Mouse (Mus musculus): ENCODE results near the gene S1pr4.

S1pr4 gene

GRCm38 (mm10) chr10:81493601-81494220 lies 6.2 kb downstream of the S1pr4 start:
- peak; percentile 38 for DNase-seq (ENCODE audit: low spot score)

GRCm38 (mm10) chr10:81492606-81493240 lies 7.2 kb downstream of the S1pr4 start:
- no peak for DNase-seq (ENCODE audit: low spot score)

GRCm38 (mm10) chr10:81491018-81491417 lies 8.9 kb downstream of the S1pr4 start:
- DNase-seq (ENCODE audit: low spot score), result no peak

- DNase-seq (ENCODE audit: low spot score), result no peak
Measured at GRCm38 (mm10) chr10:81489941-81490340, 10.0 kb downstream of the S1pr4 start.

GRCm38 (mm10) chr10:81488081-81488480 lies 11.9 kb downstream of the S1pr4 start:
- no peak for DNase-seq (ENCODE audit: low spot score)

- no peak for DNase-seq (ENCODE audit: low spot score)
Measured at GRCm38 (mm10) chr10:81486496-81486895, 13.4 kb downstream of the S1pr4 start.

GRCm38 (mm10) chr10:81485479-81486018 lies 14.4 kb downstream of the S1pr4 start:
- DNase-seq (ENCODE audit: low spot score), result no peak

GRCm38 (mm10) chr10:81485060-81485449 lies 14.9 kb downstream of the S1pr4 start:
- DNase-seq (ENCODE audit: low spot score), result peak; percentile 36

- peak; percentile 37 for DNase-seq (ENCODE audit: low spot score)
Measured at GRCm38 (mm10) chr10:81484441-81485059, 15.4 kb downstream of the S1pr4 start.

GRCm38 (mm10) chr10:81483983-81484382 lies 15.9 kb downstream of the S1pr4 start:
- DNase-seq (ENCODE audit: low spot score), result peak; percentile 39

GRCm38 (mm10) chr10:81482533-81482889 lies 17.4 kb downstream of the S1pr4 start, which contains the start of gene Celf5:
Celf5 (minus strand) TSS chr10:81482709.
- peak; percentile 70 for DNase-seq (ENCODE audit: low spot score)

GRCm38 (mm10) chr10:81481605-81482532 lies 18.1 kb downstream of the S1pr4 start:
- DNase-seq (ENCODE audit: low spot score), result no peak

- no peak for DNase-seq (ENCODE audit: low spot score)
Measured at GRCm38 (mm10) chr10:81474461-81474860, 25.5 kb downstream of the S1pr4 start.

- DNase-seq (ENCODE audit: low spot score), result no peak
Measured at GRCm38 (mm10) chr10:81473003-81473451, 26.9 kb downstream of the S1pr4 start.

- DNase-seq (ENCODE audit: low spot score), result no peak
Measured at GRCm38 (mm10) chr10:81472403-81473002, 27.4 kb downstream of the S1pr4 start.

- no peak for DNase-seq (ENCODE audit: low spot score)
Measured at GRCm38 (mm10) chr10:81470454-81470853, 29.5 kb downstream of the S1pr4 start.

GRCm38 (mm10) chr10:81469253-81469652 lies 30.7 kb downstream of the S1pr4 start:
- no peak for DNase-seq (ENCODE audit: low spot score)

GRCm38 (mm10) chr10:81467670-81468235 lies 32.2 kb downstream of the S1pr4 start:
- DNase-seq (ENCODE audit: low spot score), result no peak

GRCm38 (mm10) chr10:81466881-81467280 lies 33.1 kb downstream of the S1pr4 start:
- no peak for DNase-seq (ENCODE audit: low spot score)

- DNase-seq (ENCODE audit: low spot score), result no peak
Measured at GRCm38 (mm10) chr10:81466066-81466465, 33.9 kb downstream of the S1pr4 start.

GRCm38 (mm10) chr10:81465265-81465645 lies 34.7 kb downstream of the S1pr4 start:
- DNase-seq (ENCODE audit: low spot score), result no peak

Data from MN1 (cell line).